Mouse (Mus musculus) megakaryocyte, embryonic 14.5 days (primary cell): ENCODE results near the gene BC017158. TPM values are rescaled to one million over a fixed set of nuclear protein-coding genes. Genes with fewer than 3 reads are reported as not detected.

Experiments used
- H3K27me3 ChIP-seq: replicated peaks from 2 replicates; pipeline ENCODE3; 2012; ENCODE audit warnings: inconsistent platforms
- H3K36me3 ChIP-seq: replicated peaks from 2 replicates; pipeline ENCODE3; 2012; ENCODE audit warnings: low read length, inconsistent platforms, mixed read lengths
- H3K4me1 ChIP-seq: 2 replicates; pipeline ENCODE4 v1.6.1; 2012; ENCODE audit warnings: inconsistent platforms
- H3K4me3 ChIP-seq: replicated peaks from 2 replicates; pipeline ENCODE3; 2012; ENCODE audit warnings: moderate library complexity, mild to moderate bottlenecking, inconsistent platforms
- H3K9me3 ChIP-seq: 2 replicates; pipeline ENCODE4 v1.6.1; 2012; ENCODE audit warnings: inconsistent platforms
- FLI1 ChIP-seq: IDR thresholded peaks from 2 replicates; pipeline ENCODE4 v1.6.1; 2012; ENCODE audit warnings: low read length, inconsistent platforms, mixed read lengths
- GATA1 ChIP-seq: IDR thresholded peaks from 3 replicates; pipeline ENCODE4 v1.6.1; 2012; ENCODE audit warnings: mixed read lengths, low read length, inconsistent platforms, borderline replicate concordance
- polyA plus RNA-seq: library from polyadenylated mRNA; stranded (reverse); fragments of >175 nt; gene quantifications from 2 replicates; pipeline ENCODE4 v1.2.3, GENCODE M21; 2012; ENCODE audit warnings: low replicate concordance; ENCODE audit not compliant: insufficient read depth

Gene BC017158
- polyA plus RNA-seq, 1 experiment, result 21.3 TPM

- H3K4me1 ChIP-seq, result no peaks in the 10 kb centered on the region; the same call in 1 of the 2 replicates
- no peaks in the 10 kb centered on the region for H3K9me3 ChIP-seq
- peaks cover 24% of the 10 kb centered on the region for H3K36me3 ChIP-seq
- no peak overlapping the region for H3K4me3 ChIP-seq
- TF ChIP-seq FLI1, result no peak
- TF ChIP-seq GATA1, result no peak
- H3K27me3 ChIP-seq, result peaks cover 43% of the 10 kb centered on the region
These were observed 30.6 kb downstream of the BC017158 start for GRCm38 (mm10) chr7:128267391-128267790.

GRCm38 (mm10) chr7:128266056-128266455, 31.9 kb downstream of the BC017158 start:
- Histone ChIP-seq H3K36me3 (peaks cover 11% of the 10 kb centered on the region), H3K9me3 (no peaks in the 10 kb centered on the region), H3K27me3 (peaks cover 43% of the 10 kb centered on the region), H3K4me1 (no peaks in the 10 kb centered on the region; the same call in 1 of the 2 replicates), H3K4me3 (no peak overlapping the region)
- TF ChIP-seq GATA1 (no peak), FLI1 (no peak)

- Histone ChIP-seq H3K36me3 (peaks cover 4% of the 10 kb centered on the region), H3K9me3 (no peaks in the 10 kb centered on the region), H3K4me3 (no peak within 1 kb of the TSS), H3K27me3 (peaks cover 47% of the 10 kb centered on the region), H3K4me1 (no peaks in the 10 kb centered on the region; the same call in 1 of the 2 replicates)
- TF ChIP-seq GATA1 (no peak), FLI1 (no peak)
These were observed 32.6 kb downstream of the BC017158 start, which contains the start of gene Slc5a2 for GRCm38 (mm10) chr7:128265411-128265810. Gene Slc5a2 (plus strand): TSS chr7:128265657.

- Histone ChIP-seq H3K27me3 (peaks cover 53% of the 10 kb centered on the region), H3K4me1 (peaks cover 7% of the 10 kb centered on the region), H3K36me3 (peaks cover 12% of the 10 kb centered on the region), H3K9me3 (no peaks in the 10 kb centered on the region), H3K4me3 (no peak overlapping the region)
- TF ChIP-seq GATA1 (no peak), FLI1 (no peak)
These were observed 41.1 kb downstream of the BC017158 start for GRCm38 (mm10) chr7:128256783-128257334.

- TF ChIP-seq GATA1 (no peak), FLI1 (no peak)
- Histone ChIP-seq H3K4me1 (peaks cover 7% of the 10 kb centered on the region), H3K36me3 (peaks cover 12% of the 10 kb centered on the region), H3K4me3 (no peak overlapping the region), H3K27me3 (peaks cover 56% of the 10 kb centered on the region), H3K9me3 (no peaks in the 10 kb centered on the region)
These were observed 42.2 kb downstream of the BC017158 start for GRCm38 (mm10) chr7:128255757-128256156.

GRCm38 (mm10) chr7:128254978-128255377, 43.0 kb downstream of the BC017158 start:
- Histone ChIP-seq H3K36me3 (peaks cover 13% of the 10 kb centered on the region), H3K27me3 (peaks cover 52% of the 10 kb centered on the region), H3K4me3 (no peak overlapping the region), H3K4me1 (peaks cover 7% of the 10 kb centered on the region), H3K9me3 (no peaks in the 10 kb centered on the region)
- TF ChIP-seq GATA1 (no peak), FLI1 (no peak)

- Histone ChIP-seq H3K9me3 (no peaks in the 10 kb centered on the region), H3K4me3 (peak overlapping the region; percentile 50), H3K4me1 (peaks cover 14% of the 10 kb centered on the region), H3K36me3 (peaks cover 18% of the 10 kb centered on the region), H3K27me3 (peaks cover 57% of the 10 kb centered on the region)
- TF ChIP-seq GATA1, result no peak
- TF ChIP-seq FLI1, result no peak
These were observed 45.4 kb downstream of the BC017158 start for GRCm38 (mm10) chr7:128252609-128253008.

- peaks cover 18% of the 10 kb centered on the region for H3K36me3 ChIP-seq
- peaks cover 54% of the 10 kb centered on the region for H3K27me3 ChIP-seq
- peaks cover 20% of the 10 kb centered on the region for H3K4me1 ChIP-seq
- H3K4me3 ChIP-seq, result no peak overlapping the region
- TF ChIP-seq FLI1 (no peak), GATA1 (no peak)
- no peaks in the 10 kb centered on the region for H3K9me3 ChIP-seq
These were observed 46.0 kb downstream of the BC017158 start for GRCm38 (mm10) chr7:128251946-128252345.

GRCm38 (mm10) chr7:128249998-128250397, 48.0 kb downstream of the BC017158 start:
- Histone ChIP-seq H3K4me1 (peaks cover 26% of the 10 kb centered on the region), H3K4me3 (no peak overlapping the region), H3K36me3 (peaks cover 27% of the 10 kb centered on the region), H3K27me3 (peaks cover 45% of the 10 kb centered on the region), H3K9me3 (no peaks in the 10 kb centered on the region)
- no peak for TF ChIP-seq FLI1
- no peak for TF ChIP-seq GATA1

- Histone ChIP-seq H3K27me3 (peaks cover 37% of the 10 kb centered on the region), H3K9me3 (no peaks in the 10 kb centered on the region), H3K4me1 (peaks cover 26% of the 10 kb centered on the region), H3K36me3 (peaks cover 41% of the 10 kb centered on the region), H3K4me3 (no peak overlapping the region)
- no peak for TF ChIP-seq FLI1
- no peak for TF ChIP-seq GATA1
These were observed 49.6 kb downstream of the BC017158 start for GRCm38 (mm10) chr7:128248081-128249042.
